Mouse (Mus musculus) heart, embryonic 16.5 days (tissue): ENCODE data around the gene Agtrap. TPM values are rescaled to one million over a fixed set of nuclear protein-coding genes. Genes with fewer than 3 reads are reported as not detected.
"Not testable (repeated sequence)": the region's sequence is repeated elsewhere in the genome, so short reads cannot be mapped to it uniquely, and the experiment has no call there.

Experiments used
- ATAC-seq: fragments of 200-750 bp; cut with Nextera tagmentation; replicated peaks from 2 replicates; pipeline ENCODE4 v1.8.0; 2017; ENCODE audit warnings: moderate number of reproducible peaks; ENCODE audit not compliant: insufficient read depth, low FRiP score; ENCODE audit errors: extremely low read depth
- H3K27ac ChIP-seq: fragments of 300-500 bp; sonication (generic); 2 replicates; pipeline ENCODE4 v1.5.1; 2014; ENCODE audit warnings: mild to moderate bottlenecking, low read length, control low read depth, moderate library complexity
- H3K27me3 ChIP-seq: fragments of 300-500 bp; sonication (generic); 2 replicates; pipeline ENCODE4 v1.6.1; 2014; ENCODE audit warnings: low read length, mixed read lengths; ENCODE audit not compliant: control insufficient read depth, insufficient read depth
- H3K36me3 ChIP-seq: fragments of 300-500 bp; sonication (generic); 2 replicates; pipeline ENCODE4 v1.6.1; 2014; ENCODE audit not compliant: control insufficient read depth, insufficient read depth
- H3K4me1 ChIP-seq: fragments of 300-500 bp; sonication (generic); 2 replicates; pipeline ENCODE4 v1.6.1; 2014; ENCODE audit warnings: low read length, mixed read lengths; ENCODE audit not compliant: control insufficient read depth, insufficient read depth
- H3K4me2 ChIP-seq: fragments of 300-500 bp; sonication (generic); 2 replicates; pipeline ENCODE4 v1.6.1; 2014; ENCODE audit warnings: low read depth, mild to moderate bottlenecking, control low read depth, low read length
- H3K4me3 ChIP-seq: fragments of 300-500 bp; sonication (generic); 2 replicates; pipeline ENCODE4 v1.5.1; 2014; ENCODE audit warnings: mild to moderate bottlenecking, control low read depth, low read length
- H3K9ac ChIP-seq: fragments of 300-500 bp; sonication (generic); 2 replicates; pipeline ENCODE4 v1.6.1; 2014; ENCODE audit warnings: low read length, control low read depth
- H3K9me3 ChIP-seq: fragments of 300-500 bp; sonication (generic); replicated peaks from 2 replicates; pipeline ENCODE4 v1.6.1; 2016; ENCODE audit warnings: low read length; ENCODE audit not compliant: control insufficient read depth
- WGBS: fragments of 180-500 bp; shearing (Covaris S2); extraction: QIAGEN DNeasy Blood & Tissue Kit; methylation state at CpG from one replicate; pipeline ENCODE4 v1.1.7; 2014; 5-methylcytosine and 5-hydroxymethylcytosine counted together
- polyA plus RNA-seq: library from polyadenylated mRNA; unstranded; fragments of >200 nt; fragmentation: Nextera tagmentation; extraction: Ambion mirVana; gene quantifications from 2 replicates; pipeline ENCODE4 v1.2.1, GENCODE M21; 2015

Gene Agtrap
- polyA plus RNA-seq, 1 experiment from 2014 or later: 17.9 TPM

DNA sequence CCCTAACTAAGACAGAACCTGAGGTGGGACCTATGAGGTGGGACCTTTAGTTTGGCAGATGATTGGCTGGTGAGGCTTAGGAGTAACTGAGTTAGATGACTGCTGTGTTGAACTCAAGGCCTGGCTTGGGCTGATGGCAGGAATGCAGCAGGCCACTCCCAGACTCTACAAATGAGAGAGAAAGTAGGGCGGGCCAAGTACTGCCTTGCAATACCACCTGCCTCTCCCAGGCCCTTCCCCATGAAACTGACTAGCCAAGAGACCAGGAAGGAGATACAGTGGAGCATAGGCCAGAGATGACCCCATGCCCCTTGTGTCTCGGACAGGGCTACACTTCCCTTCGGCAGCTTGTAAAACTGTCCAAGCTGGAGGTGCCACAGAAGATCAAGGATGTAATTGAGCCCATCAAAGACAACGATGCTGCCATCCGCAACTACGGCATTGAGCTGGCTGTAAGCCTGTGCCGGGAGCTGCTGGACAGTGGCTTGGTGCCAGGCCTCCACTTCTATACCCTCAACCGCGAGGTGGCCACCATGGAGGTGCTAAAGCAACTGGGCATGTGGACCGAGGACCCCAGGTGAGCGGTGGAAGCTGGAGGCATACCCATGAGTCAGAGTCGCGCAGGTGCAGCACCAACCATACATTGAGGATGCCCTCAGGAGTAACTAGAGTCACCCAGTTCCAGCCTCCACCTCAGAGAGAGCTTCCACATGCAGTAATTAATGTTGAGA, 36.6 kb downstream of the Agtrap start:
- no peak for ATAC-seq
- Histone ChIP-seq H3K4me1 (no peaks in the 10 kb centered on the region), H3K27ac (no peak overlapping the region), H3K4me2 (no peak overlapping the region), H3K36me3 (peaks cover 52% of the 10 kb centered on the region), H3K9me3 (no peaks in the 10 kb centered on the region), H3K4me3 (no peak overlapping the region), H3K9ac (no peak overlapping the region), H3K27me3 (no peaks in the 10 kb centered on the region)
- 91% methylated on average over 13 of the region's 13 CpGs for WGBS

DNA sequence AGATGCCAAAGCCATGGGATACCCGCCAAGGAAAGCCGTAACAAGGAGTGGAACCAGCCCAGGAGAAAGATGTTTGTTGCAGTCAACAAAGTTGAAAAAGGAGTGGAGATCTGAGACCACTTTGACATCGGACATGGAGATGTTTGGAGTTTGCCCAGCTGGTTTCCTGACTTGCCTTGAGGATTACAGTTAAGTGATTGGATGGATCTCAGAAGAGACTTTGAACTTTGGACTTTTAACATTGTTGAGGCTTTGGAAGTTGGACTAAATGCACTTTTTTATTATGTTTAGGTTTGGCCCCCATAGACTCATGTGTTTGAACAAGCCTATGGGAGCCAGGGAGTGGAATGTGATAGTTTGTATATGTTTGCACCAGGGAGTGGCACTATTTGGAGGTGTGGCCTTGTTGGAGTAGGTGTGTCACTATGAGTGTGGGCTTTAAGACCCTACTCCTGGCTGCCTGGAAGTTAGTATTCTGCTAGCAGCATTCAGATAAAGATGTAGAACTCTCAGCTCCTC, 37.4 kb downstream of the Agtrap start:
- not testable (repeated sequence) for H3K4me1 ChIP-seq, H3K9ac ChIP-seq, H3K4me3 ChIP-seq, H3K27me3 ChIP-seq, H3K27ac ChIP-seq, ATAC-seq, H3K9me3 ChIP-seq, H3K4me2 ChIP-seq
- WGBS: 90% methylated on average over 3 of the region's 3 CpGs
- H3K36me3 ChIP-seq: peaks cover 45% of the 10 kb centered on the region

DNA sequence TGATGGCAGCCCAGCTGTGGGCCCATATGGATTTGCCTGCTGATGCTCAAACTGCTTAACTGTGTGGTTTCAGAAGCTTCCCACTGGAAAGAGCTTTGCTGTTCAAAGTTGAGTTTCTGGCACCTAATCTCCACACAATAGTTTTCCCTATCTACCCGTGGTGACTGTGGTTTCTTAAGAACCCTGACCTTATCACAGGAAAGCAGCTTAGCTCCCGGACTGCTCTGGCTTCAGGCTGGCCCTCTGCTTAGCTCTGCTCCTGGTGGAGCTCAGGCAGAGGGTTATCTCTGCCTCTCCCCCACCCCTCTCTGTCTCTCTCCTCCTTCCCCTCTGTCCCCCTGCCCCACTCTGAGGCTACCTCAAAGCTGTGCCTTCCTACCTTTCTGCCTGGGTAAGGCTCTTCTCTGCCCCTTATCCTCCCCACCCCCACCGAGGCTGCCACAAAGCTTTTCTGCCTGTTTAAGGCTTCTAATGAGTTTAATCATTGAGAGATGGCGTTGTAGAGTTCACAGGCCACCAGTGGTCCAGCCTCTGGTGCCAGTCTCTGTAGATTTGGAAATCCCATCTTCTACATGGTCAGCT, 41.3 kb downstream of the Agtrap start:
- Histone ChIP-seq H3K4me2 (no peak overlapping the region), H3K9me3 (no peaks in the 10 kb centered on the region), H3K4me3 (no peak overlapping the region), H3K27me3 (no peaks in the 10 kb centered on the region), H3K9ac (no peak overlapping the region), H3K27ac (no peak overlapping the region; the same call in 1 of the 2 replicates), H3K4me1 (peaks cover 9% of the 10 kb centered on the region), H3K36me3 (peaks cover 19% of the 10 kb centered on the region)
- WGBS: 41% methylated on average over 4 of the region's 4 CpGs
- ATAC-seq: no peak

DNA sequence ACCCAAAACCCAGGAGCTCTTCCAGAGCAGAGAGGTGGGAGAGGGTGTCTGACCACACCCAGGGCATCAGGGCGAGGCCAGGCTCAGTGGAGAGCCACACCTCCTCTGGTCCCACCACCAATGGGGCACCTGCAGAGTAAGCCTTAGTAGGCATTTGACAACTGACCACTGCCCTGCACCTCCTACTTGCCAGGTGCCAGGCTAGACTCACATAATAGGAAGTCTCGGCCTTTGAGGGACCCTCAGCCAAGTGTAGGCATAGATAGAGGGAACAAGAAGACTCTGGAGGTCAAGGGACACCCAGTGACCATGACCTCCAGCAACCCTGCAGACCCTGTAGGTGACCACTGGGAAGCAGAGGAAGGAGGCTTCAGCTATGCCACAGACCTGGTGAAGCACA, 43.7 kb downstream of the Agtrap start:
- H3K36me3 ChIP-seq: peaks cover 14% of the 10 kb centered on the region
- no peak overlapping the region for H3K9ac ChIP-seq
- no peak overlapping the region for H3K4me2 ChIP-seq
- ATAC-seq: no peak
- no peak overlapping the region for H3K4me3 ChIP-seq
- H3K9me3 ChIP-seq: no peaks in the 10 kb centered on the region
- WGBS: 91% methylated on average over 2 of the region's 2 CpGs
- H3K27ac ChIP-seq: no peak overlapping the region
- H3K4me1 ChIP-seq: peaks cover 24% of the 10 kb centered on the region
- no peaks in the 10 kb centered on the region for H3K27me3 ChIP-seq

DNA sequence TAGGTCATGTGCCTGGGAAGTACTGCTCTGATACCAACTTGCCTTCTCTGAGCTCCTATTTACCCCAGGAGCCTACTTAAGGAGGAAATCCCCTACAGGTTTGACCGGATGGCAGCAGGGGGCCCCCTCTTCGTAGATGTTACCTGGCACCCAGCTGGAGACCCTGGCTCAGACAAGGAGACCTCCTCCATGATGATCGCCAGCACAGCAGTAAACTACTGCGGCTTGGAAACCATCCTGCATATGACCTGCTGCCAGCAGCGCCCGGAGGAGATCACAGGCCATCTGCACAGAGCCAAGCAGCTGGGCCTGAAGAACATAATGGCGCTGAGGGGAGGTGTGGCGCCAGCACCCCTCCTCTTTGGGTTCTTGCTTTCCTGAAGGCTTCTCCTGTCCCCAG, 44.5 kb downstream of the Agtrap start:
- peaks cover 24% of the 10 kb centered on the region for H3K4me1 ChIP-seq
- H3K36me3 ChIP-seq: peaks cover 12% of the 10 kb centered on the region
- 83% methylated on average over 6 of the region's 8 CpGs for WGBS
- not testable (repeated sequence) for H3K27ac ChIP-seq, H3K27me3 ChIP-seq, ATAC-seq, H3K4me2 ChIP-seq, H3K9me3 ChIP-seq, H3K9ac ChIP-seq, H3K4me3 ChIP-seq

DNA sequence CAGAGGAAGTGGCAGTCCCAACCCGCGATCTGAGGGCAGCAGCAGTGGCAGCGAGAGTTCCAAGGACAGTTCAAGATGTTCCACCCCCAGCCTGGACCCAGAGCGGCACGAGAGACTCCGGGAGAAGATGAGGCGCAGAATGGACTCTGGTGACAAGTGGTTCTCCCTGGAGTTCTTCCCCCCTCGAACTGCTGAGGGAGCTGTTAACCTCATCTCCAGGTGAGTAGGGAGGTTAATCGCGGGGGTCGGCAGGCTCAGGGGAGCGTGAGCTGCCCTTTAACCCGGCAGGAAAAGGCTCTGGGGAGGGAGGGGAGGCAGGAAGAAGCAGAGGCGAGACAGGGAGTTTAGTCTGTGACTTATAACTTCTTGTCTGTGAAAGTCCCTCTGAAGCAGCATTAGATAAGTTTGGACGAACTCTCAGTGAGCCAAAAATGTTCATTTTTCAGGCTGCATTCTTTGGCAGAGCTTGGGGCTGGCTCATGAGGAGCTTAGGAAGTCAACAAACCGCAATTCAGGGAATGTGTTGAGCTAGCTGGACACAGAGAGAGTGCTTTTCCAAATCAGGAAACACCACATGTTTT, 46.1 kb downstream of the Agtrap start:
- peaks cover 5% of the 10 kb centered on the region; the same call in 1 of the 2 replicates for H3K36me3 ChIP-seq
- no peaks in the 10 kb centered on the region for H3K9me3 ChIP-seq
- H3K27me3 ChIP-seq: no peaks in the 10 kb centered on the region
- H3K9ac ChIP-seq: peak overlapping the region; percentile 73
- no peak for ATAC-seq
- H3K27ac ChIP-seq: peak overlapping the region; percentile 81
- H3K4me3 ChIP-seq: peak overlapping the region; percentile 60
- peaks cover 30% of the 10 kb centered on the region for H3K4me1 ChIP-seq
- WGBS: 4% methylated on average over 16 of the region's 16 CpGs
- H3K4me2 ChIP-seq: peak overlapping the region; percentile 80

DNA sequence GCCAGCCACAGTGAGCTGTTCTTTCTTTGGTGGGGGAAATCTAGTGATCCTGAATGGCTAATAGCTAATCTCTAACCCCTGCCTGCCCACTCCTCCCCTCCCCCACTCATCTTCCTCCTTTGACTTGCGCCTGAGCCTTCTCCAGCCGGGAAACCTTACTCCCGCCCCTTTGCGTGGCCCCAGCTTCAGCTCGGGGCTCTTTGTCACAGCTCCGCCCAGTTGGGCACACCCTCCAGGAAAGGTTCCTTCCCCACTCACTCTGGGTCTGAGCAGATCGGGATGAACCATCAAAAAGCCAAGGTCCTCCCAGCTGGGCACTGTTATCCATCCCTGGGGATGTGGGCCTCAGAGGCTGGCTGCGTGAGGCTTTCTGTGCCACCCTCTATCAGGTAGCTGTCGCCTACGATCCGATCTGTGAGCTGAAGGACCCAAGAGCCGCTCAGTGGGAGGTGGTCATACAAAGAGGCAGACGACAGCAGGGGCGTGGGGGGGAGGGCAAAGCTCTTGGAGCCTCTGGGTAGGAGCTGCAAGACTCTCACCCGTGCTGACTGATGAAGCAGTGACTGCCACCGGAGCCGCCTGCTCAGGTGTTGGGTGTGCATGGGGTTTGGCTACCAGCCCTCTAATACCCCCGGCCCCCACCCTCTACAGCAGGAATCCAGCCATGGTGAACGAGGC, 46.8 kb downstream of the Agtrap start:
- peak overlapping the region; percentile 60 for H3K4me3 ChIP-seq
- under 1% methylated on average over 19 of the region's 19 CpGs for WGBS
- ATAC-seq: peak; percentile 14; the same call in 1 of the 2 replicates
- peak overlapping the region; percentile 73 for H3K9ac ChIP-seq
- no peaks in the 10 kb centered on the region for H3K27me3 ChIP-seq
- peaks cover 5% of the 10 kb centered on the region; the same call in 1 of the 2 replicates for H3K36me3 ChIP-seq
- H3K4me1 ChIP-seq: peaks cover 30% of the 10 kb centered on the region
- H3K4me2 ChIP-seq: peak overlapping the region; percentile 80
- H3K9me3 ChIP-seq: no peaks in the 10 kb centered on the region
- H3K27ac ChIP-seq: peak overlapping the region; percentile 81

DNA sequence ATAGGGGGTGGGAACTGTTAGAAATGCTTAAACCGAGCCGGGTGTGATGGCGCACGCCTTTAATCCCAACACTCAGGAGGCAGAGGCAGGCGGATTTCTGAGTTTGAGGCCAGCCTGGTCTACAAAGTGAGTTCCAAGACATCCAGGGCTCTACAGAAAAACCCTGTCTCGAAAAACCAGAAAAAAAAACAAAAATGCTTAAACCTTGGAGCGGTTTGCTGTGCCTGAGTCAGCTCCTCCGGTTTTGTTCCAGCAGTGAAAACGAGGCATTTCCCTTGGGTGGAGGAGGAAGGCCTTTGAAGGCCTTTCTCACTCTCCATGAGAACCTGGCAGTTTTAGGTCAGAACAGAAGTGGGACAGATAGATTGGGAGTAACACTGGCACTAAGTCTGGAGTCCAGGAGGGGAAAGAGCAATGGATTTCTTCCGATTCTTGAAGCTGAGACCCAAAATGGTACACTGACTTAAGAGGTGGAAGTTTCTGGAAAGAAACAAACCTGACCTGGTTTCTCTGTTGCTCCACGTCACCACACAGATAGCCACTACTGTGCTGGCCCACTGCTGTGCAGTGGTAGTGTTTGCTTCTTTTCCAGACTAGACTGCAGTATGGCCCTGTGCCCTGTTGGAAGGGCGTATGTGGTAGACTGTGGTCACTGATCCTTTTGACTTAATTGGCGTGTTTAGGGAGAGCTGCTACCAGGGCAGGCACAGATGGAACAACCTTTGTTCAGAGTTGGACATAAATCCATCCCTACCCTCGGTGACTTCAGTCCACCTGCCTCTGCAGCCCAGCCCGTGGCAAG, 47.6 kb downstream of the Agtrap start:
- Histone ChIP-seq H3K4me2 (peak overlapping the region; percentile 88), H3K9me3 (no peaks in the 10 kb centered on the region), H3K4me3 (peak overlapping the region; percentile 84), H3K9ac (peak overlapping the region; percentile 79), H3K27ac (peak overlapping the region; percentile 81), H3K36me3 (peaks cover 5% of the 10 kb centered on the region; the same call in 1 of the 2 replicates), H3K4me1 (peaks cover 30% of the 10 kb centered on the region), H3K27me3 (no peaks in the 10 kb centered on the region)
- WGBS: 65% methylated on average over 15 of the region's 15 CpGs
- ATAC-seq: no peak
